In genomic region chr2:165984891-165985290, GRCm38 (mm10) we compare ENCODE assay signal across 26 mouse cellular contexts. TPM values are rescaled to one million over a fixed set of nuclear protein-coding genes. Genes with fewer than 3 reads are reported as not detected.
DNase-seq lines count a peak whose midpoint lies in the region; ATAC-seq and TF ChIP-seq lines count a peak whose summit lies in the region.
"Had no signal": no experiment of that assay in that cellular context is flagged by ENCODE, and none has a peak within 500 bp of the region (broad histone marks: within the 10 kb centered on the region; RNA-seq: fewer than 3 reads in every experiment).

No protein-coding gene starts in this region.

- TF ChIP-seq EP300 in liver, postnatal 0 days (IDR thresholded peaks at IDR 0.05; ENCODE audit: low read depth): no peak

- no peak overlapping the region for H3K4me2 ChIP-seq in heart, embryonic 11.5 days
- no peak overlapping the region for H3K4me2 ChIP-seq in liver, postnatal 0 days (ENCODE audit: low read depth, low read length)
- H3K4me2 ChIP-seq: embryonic facial prominence, embryonic 13.5 days; embryonic facial prominence, embryonic 15.5 days; forebrain, embryonic 12.5 days had no signal

- no peaks in the 10 kb centered on the region for H3K27me3 ChIP-seq in heart, embryonic 11.5 days (ENCODE audit: control insufficient read depth, insufficient read depth, low read length)
- H3K27me3 ChIP-seq in kidney, adult 2 months (replicated peaks; ENCODE audit: control insufficient read depth, insufficient read depth, low read length): no peaks in the 10 kb centered on the region
- no peaks in the 10 kb centered on the region for H3K27me3 ChIP-seq in liver, adult 2 months (ENCODE audit: control insufficient read depth, insufficient read depth, low read length)
- H3K27me3 ChIP-seq in liver, postnatal 0 days (ENCODE audit: insufficient read depth, low read length): no peaks in the 10 kb centered on the region
- H3K27me3 ChIP-seq: embryonic facial prominence, embryonic 13.5 days; embryonic facial prominence, embryonic 15.5 days; forebrain, embryonic 12.5 days had no signal

- no peak for TF ChIP-seq CTCF in kidney, adult 2 months (conservative IDR thresholded peaks at IDR 0.05; ENCODE audit: insufficient read depth, insufficient read length, low read depth, low read length)
- TF ChIP-seq CTCF in liver, adult 2 months (IDR thresholded peaks at IDR 0.05; ENCODE audit: low read depth, low read length): no peak
- no peak for TF ChIP-seq CTCF in liver, postnatal 0 days (IDR thresholded peaks at IDR 0.05; ENCODE audit: low read depth)

- WGBS in heart, embryonic 11.5 days (ENCODE audit: insufficient replicate concordance): 82% methylated on average over 6 of the region's 6 CpGs
- 95% methylated on average over 6 of the region's 6 CpGs for WGBS in kidney, adult 2 months
- 92% methylated on average over 6 of the region's 6 CpGs for WGBS in liver, adult 2 months
- WGBS in liver, postnatal 0 days (ENCODE audit: insufficient replicate concordance): 71% methylated on average over 6 of the region's 6 CpGs

- no peaks in the 10 kb centered on the region for H3K79me2 ChIP-seq in liver, adult 2 months (ENCODE audit: control insufficient read depth, insufficient read depth, low read length)

- no peak overlapping the region for H3K4me3 ChIP-seq in heart, embryonic 11.5 days (ENCODE audit: low read depth, low read length)
- H3K4me3 ChIP-seq in kidney, adult 2 months (ENCODE audit: insufficient read depth, low read depth, low read length): no peak overlapping the region
- no peak overlapping the region for H3K4me3 ChIP-seq in liver, adult 2 months (ENCODE audit: insufficient read depth, low read depth, low read length)
- no peak overlapping the region for H3K4me3 ChIP-seq in liver, postnatal 0 days (ENCODE audit: low read depth, low read length)
- H3K4me3 ChIP-seq: embryonic facial prominence, embryonic 13.5 days; embryonic facial prominence, embryonic 15.5 days; erythroblast, embryonic 14.5 days; forebrain, embryonic 10.5 days; forebrain, embryonic 12.5 days had no signal

- H3K9me3 ChIP-seq in heart, embryonic 11.5 days (replicated peaks; ENCODE audit: control insufficient read depth, low read length): no peaks in the 10 kb centered on the region
- H3K9me3 ChIP-seq in liver, postnatal 0 days (ENCODE audit: low read length): no peaks in the 10 kb centered on the region
- H3K9me3 ChIP-seq: embryonic facial prominence, embryonic 13.5 days; embryonic facial prominence, embryonic 15.5 days; forebrain, embryonic 10.5 days; forebrain, embryonic 12.5 days; G1E had no signal

- no peak for ATAC-seq in heart, embryonic 11.5 days (replicated peaks; ENCODE audit: insufficient number of reproducible peaks, low FRiP score, low TSS enrichment)
- ATAC-seq in liver, postnatal 0 days: no peak
- peak; percentile 18; the same call in 1 of the 2 replicates for ATAC-seq in granulocyte monocyte progenitor cell, adult 5-6 weeks (replicated peaks; ENCODE audit: poor library complexity, severe bottlenecking)
- ATAC-seq: forebrain, embryonic 14.5 days; forebrain, embryonic 16.5 days had no signal

- no peak for TF ChIP-seq POLR2A in kidney, adult 2 months (IDR thresholded peaks at IDR 0.05; ENCODE audit: low read depth, low read length)
- TF ChIP-seq POLR2A in liver, adult 2 months (IDR thresholded peaks at IDR 0.05; ENCODE audit: extremely low read depth, insufficient read depth, low read length): no peak

- H3K27ac ChIP-seq in heart, embryonic 11.5 days (ENCODE audit: low read depth, low read length): no peak overlapping the region
- H3K27ac ChIP-seq in kidney, adult 2 months (ENCODE audit: insufficient read depth, low read depth, low read length): peak overlapping the region; percentile 12; the same call in 1 of the 2 replicates
- peak overlapping the region; percentile 30 for H3K27ac ChIP-seq in liver, adult 2 months (replicated peaks; ENCODE audit: insufficient read depth, low read depth, low read length)
- no peak overlapping the region for H3K27ac ChIP-seq in liver, postnatal 0 days (ENCODE audit: low read depth)
- H3K27ac ChIP-seq: embryonic facial prominence, embryonic 13.5 days; embryonic facial prominence, embryonic 15.5 days; forebrain, embryonic 10.5 days; forebrain, embryonic 12.5 days had no signal

- no peaks in the 10 kb centered on the region for H3K36me3 ChIP-seq in heart, embryonic 11.5 days (ENCODE audit: control insufficient read depth, insufficient read depth, low read length)
- no peaks in the 10 kb centered on the region for H3K36me3 ChIP-seq in kidney, adult 2 months (ENCODE audit: control insufficient read depth, insufficient read depth, low read length)
- no peaks in the 10 kb centered on the region for H3K36me3 ChIP-seq in liver, adult 2 months (ENCODE audit: control insufficient read depth, insufficient read depth, low read length)
- no peaks in the 10 kb centered on the region for H3K36me3 ChIP-seq in liver, postnatal 0 days (replicated peaks; ENCODE audit: insufficient read depth, low read length)
- H3K36me3 ChIP-seq: embryonic facial prominence, embryonic 13.5 days; embryonic facial prominence, embryonic 15.5 days; forebrain, embryonic 10.5 days; forebrain, embryonic 12.5 days; G1E had no signal

- DNase-seq in heart, adult 11 months: peak; percentile 91
- no peak for DNase-seq in kidney, adult 2 months
- no peak for DNase-seq in kidney, adult 9 months
- no peak for DNase-seq in liver, adult 2 months (ENCODE audit: extremely low read depth, low read depth, low spot score)
- DNase-seq in liver, postnatal 0 days: no peak
- no peak for DNase-seq in Muller cell, postnatal 12 days (ENCODE audit: inconsistent ontology term)
- DNase-seq: adrenal gland, adult 2 months; adrenal gland, postnatal 10 days; adrenal gland, postnatal 25 days; cerebellum, adult 11 months; cerebellum, adult 18-20 months; cerebellum, adult 8-10 months; cerebellum, adult 9-11 months; cerebellum, postnatal 14 days; cerebellum, postnatal 36 days; embryo, embryonic 11 days had no signal

- peaks cover 15% of the 10 kb centered on the region; the same call in 1 of the 2 replicates for H3K4me1 ChIP-seq in heart, embryonic 11.5 days (ENCODE audit: control insufficient read depth, insufficient read depth, low read length)
- H3K4me1 ChIP-seq in kidney, adult 2 months (ENCODE audit: control insufficient read depth, insufficient read depth, low read length): peaks cover 23% of the 10 kb centered on the region; the same call in 1 of the 2 replicates
- H3K4me1 ChIP-seq in liver, adult 2 months (ENCODE audit: control insufficient read depth, insufficient read depth, low read length): peaks cover 14% of the 10 kb centered on the region
- peaks cover 22% of the 10 kb centered on the region for H3K4me1 ChIP-seq in liver, postnatal 0 days (ENCODE audit: insufficient read depth)

- no peak overlapping the region for H3K9ac ChIP-seq in heart, embryonic 11.5 days (ENCODE audit: low read depth, low read length)
- H3K9ac ChIP-seq in liver, adult 2 months (ENCODE audit: low read depth, low read length): no peak overlapping the region
- H3K9ac ChIP-seq in liver, postnatal 0 days (replicated peaks): no peak overlapping the region
- H3K9ac ChIP-seq: embryonic facial prominence, embryonic 13.5 days; embryonic facial prominence, embryonic 15.5 days; forebrain, embryonic 12.5 days had no signal

RNA-seq across cellular contexts. Expression of gene Ncoa3, which starts 7.5 kb away (rescaled TPM):
- polyA plus RNA-seq in heart, embryonic 11.5 days (2014; fragmentation: Nextera tagmentation; extraction: Ambion mirVana): 14.2 and 15.6 TPM in 2 replicates
- 36.3 and 42.0 TPM in 2 replicates for polyA plus RNA-seq in kidney, adult 2 months (2012; rRNA removed)
- 11.5 and 14.8 TPM in 2 replicates for total RNA-seq in liver, adult 2 months (2014; rRNA removed)
- 8.2 and 13.6 TPM in 2 replicates for polyA plus RNA-seq in liver, adult 2 months (2012; rRNA removed)
- 3.3 and 3.9 TPM in 2 replicates for polyA plus RNA-seq in liver, postnatal 0 days (2015; fragmentation: Nextera tagmentation; extraction: Ambion mirVana)
- 17.4 and 19.9 TPM in 2 replicates for total RNA-seq in granulocyte monocyte progenitor cell, adult 5-6 weeks (2014; fragmentation: Nextera tagmentation)
- 16.1 and 20.8 TPM in 2 replicates for total RNA-seq in granulocyte monocyte progenitor cell, adult 5-6 weeks (2017)

Comparison
In these comparisons a context has a peak if more than half of its experiments do, and no peak if none do; other contexts are left out.
1. H3K27ac ChIP-seq: peak in kidney, adult 2 months (single experiment) and liver, adult 2 months (single experiment); none in heart, embryonic 11.5 days (single experiment) and liver, postnatal 0 days (single experiment).